Mouse (Mus musculus): ENCODE data around the gene Gm20605.

DNA sequence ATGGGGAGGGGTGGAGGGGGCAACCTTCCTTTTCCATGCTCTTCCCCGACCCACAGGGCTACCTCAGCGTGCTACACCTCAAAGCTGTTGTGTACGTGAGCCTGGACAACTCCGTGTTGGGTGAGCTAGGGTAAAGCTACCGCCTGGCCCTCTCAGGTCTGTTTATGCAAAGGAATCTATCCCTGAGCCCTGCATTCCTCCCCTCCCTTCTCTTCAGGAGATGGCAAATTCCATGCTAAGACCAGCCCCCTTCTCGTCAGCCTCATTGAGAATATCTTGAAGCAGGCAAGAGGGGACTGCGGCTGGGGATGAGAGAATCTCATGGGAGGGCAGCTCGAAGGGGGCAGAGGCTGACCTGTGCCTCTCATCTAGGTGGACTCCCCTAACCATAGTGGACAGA, 46.3 kb upstream of the Gm20605 start:
- TF ChIP-seq CTCF (IDR thresholded peaks at IDR 0.05) (no peak), EP300 (IDR thresholded peaks at IDR 0.05) (no peak)
